Mouse (Mus musculus) megakaryocyte-erythroid progenitor cell, adult 5 weeks (primary cell): ENCODE measurements around the gene Orai1. TPM values are rescaled to one million over a fixed set of nuclear protein-coding genes. Genes with fewer than 3 reads are reported as not detected.

ENCODE experiments used
- polyA plus RNA-seq: library from polyadenylated mRNA; stranded (reverse); fragments of >175 nt; gene quantifications from 2 replicates; pipeline ENCODE4 v1.2.3, GENCODE M21; 2012

Gene Orai1
- 61.2 and 89.1 TPM in 2 replicates for polyA plus RNA-seq

GRCm38 (mm10) chr5:123014753-123015701 lies at the start of gene Orai1:
Gene Orai1 (plus strand): TSS chr5:123015074.

GRCm38 (mm10) chr5:122989551-122990330 lies 25.1 kb upstream of the Orai1 start, which contains the start of gene Kdm2b:
Gene Kdm2b (minus strand): TSS chr5:122989823.

GRCm38 (mm10) chr5:123046916-123047315 lies 32.0 kb downstream of the Orai1 start, which contains the start of gene Morn3:
Gene Morn3 (minus strand): TSS chr5:123047016.

GRCm38 (mm10) chr5:123068115-123068514 lies 53.2 kb downstream of the Orai1 start, which contains the start of gene Tmem120b:
Gene Tmem120b (plus strand): TSS chr5:123068415.

Other genes starting within 250 kb of the Orai1 start
- 41.9 and 52.5 TPM in 2 replicates for gene Camkk2, start 235.7 kb upstream of the Orai1 start, polyA plus RNA-seq
- gene Anapc5, start 193.7 kb upstream of the Orai1 start, polyA plus RNA-seq, result 247 and 256 TPM in 2 replicates
- 4.2 and 4.9 TPM in 2 replicates for gene Rnf34, start 165.0 kb upstream of the Orai1 start, polyA plus RNA-seq
- gene Kdm2b, start 25.3 kb upstream of the Orai1 start, polyA plus RNA-seq, result 87.1 and 96.1 TPM in 2 replicates
- gene Morn3, start 31.9 kb downstream of the Orai1 start, polyA plus RNA-seq, result not detected in 2 replicates
- 4.2 and 7.6 TPM in 2 replicates for gene Tmem120b, start 53.3 kb downstream of the Orai1 start, polyA plus RNA-seq
- 7.0 and 11.1 TPM in 2 replicates for gene Rhof, start 117.6 kb downstream of the Orai1 start, polyA plus RNA-seq
- gene Setd1b, start 127.1 kb downstream of the Orai1 start, polyA plus RNA-seq, result 74.7 and 94.2 TPM in 2 replicates
- 69.0 and 81.6 TPM in 2 replicates for gene Psmd9, start 154.3 kb downstream of the Orai1 start, polyA plus RNA-seq
- gene Hpd, start 167.7 kb downstream of the Orai1 start, polyA plus RNA-seq, result not detected in 2 replicates
- 0.05 and 0.08 TPM in 2 replicates for gene Wdr66, start 237.0 kb downstream of the Orai1 start, polyA plus RNA-seq